In the genomic region with DNA sequence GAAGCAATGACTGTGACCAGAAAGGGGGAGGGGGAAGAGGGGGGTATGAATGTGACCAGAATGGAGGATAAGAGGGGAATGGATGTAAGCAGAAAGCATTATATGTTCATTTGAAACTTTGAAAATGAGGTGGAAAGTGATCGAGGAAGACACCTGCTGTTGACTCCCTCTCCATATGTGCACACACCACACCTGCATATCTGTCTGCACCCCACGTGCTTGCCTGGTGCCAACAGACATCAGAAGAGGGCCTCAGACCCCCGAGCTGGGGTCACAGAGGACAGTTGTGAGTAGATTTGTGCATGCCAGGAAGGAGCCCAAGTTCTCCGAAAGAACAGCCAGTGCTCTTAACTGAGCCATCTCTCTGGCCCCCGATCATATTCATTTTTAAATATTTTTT, we compare ENCODE assay signal across 28 mouse cellular contexts. TPM values are rescaled to one million over a fixed set of nuclear protein-coding genes. Genes with fewer than 3 reads are reported as not detected.
DNase-seq lines count a peak whose midpoint lies in the region; TF ChIP-seq lines count a peak whose summit lies in the region.
"Had no signal": no experiment of that assay in that cellular context is flagged by ENCODE, and none has a peak within 500 bp of the region (broad histone marks: within the 10 kb centered on the region; RNA-seq: fewer than 3 reads in every experiment).

No protein-coding gene starts in this region.

- DNase-seq in thymus, postnatal 14 days: peak; percentile 25
- no peak for DNase-seq in thymus, postnatal 25 days
- DNase-seq in A20 (ENCODE audit: low read depth, low spot score) (peak; percentile 62), CH12.LX (ENCODE audit: extremely low read depth) (peak; percentile 31)
- DNase-seq in midbrain, embryonic 10.5 days (ENCODE audit: low spot score): no peak
- DNase-seq: adrenal gland, adult 2 months; adrenal gland, postnatal 10 days; adrenal gland, postnatal 25 days; B cell, adult 2 months; cerebellum, adult 11 months; cerebellum, adult 18-20 months; cerebellum, adult 8-10 months; cerebellum, adult 9-11 months; cerebellum, postnatal 14 days; cerebellum, postnatal 36 days; embryo, embryonic 11 days; forebrain, postnatal 0 days had no signal

- no peaks in the 10 kb centered on the region for H3K79me2 ChIP-seq in CH12.LX (replicated peaks; ENCODE audit: control insufficient read depth, extremely low read depth, insufficient read depth, poor library complexity, severe bottlenecking)

- peaks cover 33 to 76% of the 10 kb centered on the region in 2 experiments for H3K4me1 ChIP-seq in CH12.LX (ENCODE audit: control insufficient read depth in 1 of 2, insufficient read depth in 2 of 2)
- H3K4me1 ChIP-seq in midbrain, embryonic 10.5 days: no peaks in the 10 kb centered on the region
- H3K4me1 ChIP-seq: embryonic facial prominence, embryonic 12.5 days; forebrain, embryonic 13.5 days; forebrain, embryonic 15.5 days had no signal

- H3K4me2 ChIP-seq in CH12.LX (ENCODE audit: insufficient read depth, low read depth, poor library complexity, severe bottlenecking): peak overlapping the region; percentile 58
- H3K4me2 ChIP-seq: embryonic facial prominence, embryonic 12.5 days; forebrain, embryonic 13.5 days; forebrain, embryonic 15.5 days had no signal

- 88% methylated on average over 5 of the region's 5 CpGs for WGBS in midbrain, embryonic 10.5 days

- no peaks in the 10 kb centered on the region for H3K9me3 ChIP-seq in CH12.LX (replicated peaks; ENCODE audit: low read length)
- H3K9me3 ChIP-seq in midbrain, embryonic 10.5 days (replicated peaks): no peaks in the 10 kb centered on the region
- H3K9me3 ChIP-seq: embryonic facial prominence, embryonic 10.5 days; embryonic facial prominence, embryonic 12.5 days; forebrain, embryonic 13.5 days; forebrain, embryonic 15.5 days had no signal

- peak overlapping the region in 1 of 3 experiments; percentile 35 for H3K4me3 ChIP-seq in CH12.LX (replicated peaks in 1 of 3; ENCODE audit: low read depth in 2 of 3, low read length in 2 of 3, poor library complexity in 1 of 3)
- H3K4me3 ChIP-seq in midbrain, embryonic 10.5 days: no peak overlapping the region
- H3K4me3 ChIP-seq: embryonic facial prominence, embryonic 10.5 days; embryonic facial prominence, embryonic 12.5 days; forebrain, embryonic 13.5 days; forebrain, embryonic 15.5 days had no signal

- TF ChIP-seq CTCF in CH12.LX (conservative IDR thresholded peaks at IDR 0.05 in 1 of 2, IDR thresholded peaks at IDR 0.05 in 1 of 2; ENCODE audit: low read depth in 2 of 2, low read length in 2 of 2): no peak

- dilution Hi-C loops in CH12.LX (cut with MboI; ENCODE audit: extremely low pct_ligation_motif_present, extremely low pct_unique_long_range_greater_than_20kb, low sequenced_read_pairs): no loop called here

- no peaks in the 10 kb centered on the region for H3K27me3 ChIP-seq in CH12.LX (replicated peaks)
- H3K27me3 ChIP-seq in midbrain, embryonic 10.5 days (ENCODE audit: low read depth, poor library complexity, severe bottlenecking): no peaks in the 10 kb centered on the region
- H3K27me3 ChIP-seq: embryonic facial prominence, embryonic 12.5 days; forebrain, embryonic 13.5 days; forebrain, embryonic 15.5 days had no signal

- in situ Hi-C loops in CH12.LX (cut with MboI; ENCODE audit: low pct_ligation_motif_present, low pct_unique_long_range_greater_than_20kb, low sequenced_read_pairs): no loop called here

- H3K27ac ChIP-seq in CH12.LX (ENCODE audit: insufficient read depth, low read depth): peak overlapping the region; percentile 97
- H3K27ac ChIP-seq in midbrain, embryonic 10.5 days (replicated peaks): no peak overlapping the region
- H3K27ac ChIP-seq: embryonic facial prominence, embryonic 10.5 days; embryonic facial prominence, embryonic 12.5 days; forebrain, embryonic 13.5 days; forebrain, embryonic 15.5 days had no signal

- no peak for TF ChIP-seq EP300 in CH12.LX (IDR thresholded peaks at IDR 0.05; ENCODE audit: low read length)

- TF ChIP-seq RAD21 in CH12.LX (IDR thresholded peaks at IDR 0.05; ENCODE audit: low read depth, low read length): no peak

- no peak for TF ChIP-seq POLR2A in CH12.LX (IDR thresholded peaks at IDR 0.05; ENCODE audit: low read depth, low read length)

- peaks cover 0 to 2% of the 10 kb centered on the region in 2 experiments for H3K36me3 ChIP-seq in CH12.LX (replicated peaks in 1 of 2; ENCODE audit: control insufficient read depth in 1 of 2, insufficient read depth in 1 of 2, low read length in 1 of 2)
- no peaks in the 10 kb centered on the region for H3K36me3 ChIP-seq in midbrain, embryonic 10.5 days
- H3K36me3 ChIP-seq: embryonic facial prominence, embryonic 10.5 days; embryonic facial prominence, embryonic 12.5 days; forebrain, embryonic 15.5 days had no signal

- H3K9ac ChIP-seq in CH12.LX (ENCODE audit: insufficient read depth, low read depth): 0 out of 2 replicates have a peak overlapping the region, but pooled peaks have one; percentile 53
- H3K9ac ChIP-seq: embryonic facial prominence, embryonic 12.5 days; forebrain, embryonic 13.5 days; forebrain, embryonic 15.5 days; forebrain, postnatal 0 days had no signal

TF ChIP-seq in CH12.LX, 34 proteins besides CTCF, POLR2A, EP300 and RAD21 (continues in another document):
- TF ChIP-seq JUN (IDR thresholded peaks at IDR 0.05; ENCODE audit: insufficient read depth, low read depth, low read length) (no peak), ZKSCAN1 (IDR thresholded peaks at IDR 0.05; ENCODE audit: borderline replicate concordance, low read depth, low read length) (no peak), UBTF (IDR thresholded peaks at IDR 0.05; ENCODE audit: low read depth, low read length) (no peak), BHLHE40 (IDR thresholded peaks at IDR 0.05; ENCODE audit: low read depth, low read length) (peak; percentile 82), MXI1 (IDR thresholded peaks at IDR 0.05; ENCODE audit: low read depth, low read length) (no peak), HCFC1 (IDR thresholded peaks at IDR 0.05; ENCODE audit: low read depth, low read length) (no peak), TBP (conservative IDR thresholded peaks at IDR 0.05; ENCODE audit: low read depth, low read length) (no peak), SIN3A (IDR thresholded peaks at IDR 0.05; ENCODE audit: low read length) (no peak), IRF4 (IDR thresholded peaks at IDR 0.05; ENCODE audit: low read depth, low read length) (no peak), NELFE (IDR thresholded peaks at IDR 0.05; ENCODE audit: low read depth, low read length) (no peak), POLR2AphosphoS2 (IDR thresholded peaks at IDR 0.05; ENCODE audit: low read depth, low read length) (no peak), RCOR1 (conservative IDR thresholded peaks at IDR 0.05; ENCODE audit: low read depth, low read length) (no peak), ZC3H11A (IDR thresholded peaks at IDR 0.05; ENCODE audit: low read depth, low read length) (no peak), ZNF384 (IDR thresholded peaks at IDR 0.05; ENCODE audit: low read depth, low read length) (no peak), PAX5 (IDR thresholded peaks at IDR 0.05; ENCODE audit: low read length) (no peak), MAZ (IDR thresholded peaks at IDR 0.05; ENCODE audit: low read depth, low read length) (no peak), USF1 (IDR thresholded peaks at IDR 0.05; ENCODE audit: low read depth, low read length) (no peak), JUND (conservative IDR thresholded peaks at IDR 0.05; ENCODE audit: low read depth, low read length) (no peak), CHD1 (IDR thresholded peaks at IDR 0.05; ENCODE audit: low read depth, low read length) (no peak), ETS1 (conservative IDR thresholded peaks at IDR 0.05; ENCODE audit: low read depth, low read length) (0 out of 2 replicates have a peak, but pooled peaks have one; percentile 20), MAFK (IDR thresholded peaks at IDR 0.05; ENCODE audit: insufficient replicate concordance, low read length) (no peak), E2F4 (IDR thresholded peaks at IDR 0.05; ENCODE audit: insufficient replicate concordance, low read depth, low read length) (no peak), MYC (IDR thresholded peaks at IDR 0.05; ENCODE audit: low read depth, low read length) (peak; percentile 61), ZMIZ1 (IDR thresholded peaks at IDR 0.05; ENCODE audit: low read depth, low read length) (no peak), MEF2A (IDR thresholded peaks at IDR 0.05; ENCODE audit: borderline replicate concordance, low read depth, low read length) (no peak), KAT2A (IDR thresholded peaks at IDR 0.05; ENCODE audit: insufficient replicate concordance, low read length) (no peak), NRF1 (IDR thresholded peaks at IDR 0.05; ENCODE audit: low read depth, low read length) (no peak), GABPA (IDR thresholded peaks at IDR 0.05; ENCODE audit: insufficient replicate concordance, low read depth, low read length) (no peak), TCF12 (IDR thresholded peaks at IDR 0.05; ENCODE audit: low read depth, low read length) (peak; percentile 66; the same call in 1 of the 2 replicates)

RNA-seq across cellular contexts. Expression of a gene that starts 6.0 kb away (rescaled TPM):
- total RNA-seq in CH12.LX (2012; rRNA removed) (0.30 and 0.80 TPM in 2 replicates), CH12.LX (2014; rRNA removed) (0.62 and 1.2 TPM in 2 replicates)
- 0.80 and 1.7 TPM in 2 replicates for polyA plus RNA-seq in CH12.LX (2012; ENCODE audit: insufficient read length, low read depth)
- polyA plus RNA-seq in midbrain, embryonic 10.5 days (2016; fragmentation: Nextera tagmentation; extraction: Ambion mirVana): 0.73 and 0.77 TPM in 2 replicates
- total RNA-seq: forebrain, postnatal 0 days had no signal
- polyA plus RNA-seq: CD4-positive, CD25-positive, alpha-beta regulatory T cell, adult 4 months; forebrain, postnatal 0 days had no signal

RNA-seq across cellular contexts. Expression of a gene that starts 8.5 kb away (rescaled TPM):
- 1.0 and 1.3 TPM in 2 replicates for total RNA-seq in CH12.LX (2012; rRNA removed)
- 0.63 and 0.66 TPM in 2 replicates for total RNA-seq in CH12.LX (2014; rRNA removed)
- 0.99 and 1.1 TPM in 2 replicates for polyA plus RNA-seq in CH12.LX (2012; ENCODE audit: insufficient read length, low read depth)
- not detected in 2 replicates for polyA plus RNA-seq in midbrain, embryonic 10.5 days (2016; fragmentation: Nextera tagmentation; extraction: Ambion mirVana)
- total RNA-seq: common myeloid progenitor, adult 5-6 weeks; MEL had no signal
- polyA plus RNA-seq: brain, embryonic 14.5 days; CD4-positive, CD25-positive, alpha-beta regulatory T cell, adult 4 months; embryonic facial prominence, embryonic 10.5 days; embryonic facial prominence, embryonic 12.5 days; embryonic facial prominence, embryonic 14.5 days; forebrain, embryonic 11.5 days; forebrain, embryonic 13.5 days; forebrain, embryonic 15.5 days had no signal

RNA-seq across cellular contexts. Expression of a gene that starts 10.4 kb away (rescaled TPM):
- total RNA-seq in CH12.LX (2012; rRNA removed) (12.5 and 14.6 TPM in 2 replicates), CH12.LX (2014; rRNA removed) (2.7 and 3.3 TPM in 2 replicates)
- 11.6 and 12.5 TPM in 2 replicates for polyA plus RNA-seq in CH12.LX (2012; ENCODE audit: insufficient read length, low read depth)
- polyA plus RNA-seq in midbrain, embryonic 10.5 days (2016; fragmentation: Nextera tagmentation; extraction: Ambion mirVana): 12.6 and 16.1 TPM in 2 replicates

RNA-seq across cellular contexts. Expression of a gene that starts 28.1 kb away (rescaled TPM):
- 47.2 and 51.5 TPM in 2 replicates for total RNA-seq in CH12.LX (2012; rRNA removed)
- 31.7 and 38.6 TPM in 2 replicates for total RNA-seq in CH12.LX (2014; rRNA removed)
- 65.9 and 80.3 TPM in 2 replicates for polyA plus RNA-seq in CH12.LX (2012; ENCODE audit: insufficient read length, low read depth)
- 86.6 and 89.4 TPM in 2 replicates for polyA plus RNA-seq in midbrain, embryonic 10.5 days (2016; fragmentation: Nextera tagmentation; extraction: Ambion mirVana)

RNA-seq across cellular contexts. Expression of a gene that starts 34.3 kb away (rescaled TPM):
- not detected in 2 replicates for total RNA-seq in CH12.LX (2012; rRNA removed)
- total RNA-seq in CH12.LX (2014; rRNA removed): not detected in 2 replicates
- not detected in 2 replicates for polyA plus RNA-seq in CH12.LX (2012; ENCODE audit: insufficient read length, low read depth)
- 0.21 TPM in 1 of 2 replicates, not detected in the other for polyA plus RNA-seq in midbrain, embryonic 10.5 days (2016; fragmentation: Nextera tagmentation; extraction: Ambion mirVana)
- total RNA-seq: adrenal gland, adult 2 months; adrenal gland, postnatal 10 days; adrenal gland, postnatal 25 days; adrenal gland, postnatal 4 days; common myeloid progenitor, adult 5-6 weeks; MEL had no signal
- polyA plus RNA-seq: adrenal gland, adult 2 months; CD4-positive, CD25-positive, alpha-beta regulatory T cell, adult 4 months; embryonic facial prominence, embryonic 10.5 days; forebrain, postnatal 0 days had no signal

Comparison
In these comparisons a context has a peak if more than half of its experiments do, and no peak if none do; other contexts are left out.
1. DNase-seq: peak in thymus, postnatal 14 days (single experiment), A20 (single experiment) and CH12.LX (single experiment); none in thymus, postnatal 25 days (single experiment) and midbrain, embryonic 10.5 days (single experiment).